Mouse (Mus musculus): ENCODE measurements at regions not wholly inside any gene's neighbourhood (a gene's known extent, or its start where the extent isn't known, plus 50 kb on each side); places are given as distances from the start of the nearest gene placed in this dataset.

GRCm38 (mm10) chr11:85966207-85966606 is 80.0 kb downstream of the Tbx4 start:
- DNase-seq, result no peak

- no peak for DNase-seq
Measured at GRCm38 (mm10) chr11:85970287-85970686, 84.1 kb downstream of the Tbx4 start.

GRCm38 (mm10) chr11:85972385-85972784 is 86.2 kb downstream of the Tbx4 start:
- DNase-seq, result peak; percentile 77

- DNase-seq, result no peak
Measured at GRCm38 (mm10) chr11:85973736-85974135, 87.5 kb downstream of the Tbx4 start.

- no peak for DNase-seq
Measured at GRCm38 (mm10) chr11:85976693-85977434, 90.6 kb downstream of the Tbx4 start.

GRCm38 (mm10) chr11:85980388-85980787 is 94.2 kb downstream of the Tbx4 start:
- peak; percentile 24 for DNase-seq

GRCm38 (mm10) chr11:85981561-85981960 is 95.3 kb downstream of the Tbx4 start:
- no peak for DNase-seq

GRCm38 (mm10) chr11:85986338-85986737 is 100.1 kb downstream of the Tbx4 start:
- DNase-seq, result no peak

- no peak for DNase-seq
Measured at GRCm38 (mm10) chr11:85987181-85987580, 101.0 kb downstream of the Tbx4 start.

- no peak for DNase-seq
Measured at GRCm38 (mm10) chr11:85989536-85989935, 103.3 kb downstream of the Tbx4 start.

GRCm38 (mm10) chr11:85989940-85990493 is 103.8 kb downstream of the Tbx4 start:
- DNase-seq, result peak; percentile 19

GRCm38 (mm10) chr11:85995318-85996095 is 109.3 kb downstream of the Tbx4 start:
- DNase-seq, result peak; percentile 58

GRCm38 (mm10) chr11:85996686-85997085 is 110.5 kb downstream of the Tbx4 start:
- DNase-seq, result no peak

- DNase-seq, result no peak
Measured at GRCm38 (mm10) chr11:86003341-86003740, 117.1 kb downstream of the Tbx4 start.

- DNase-seq, result no peak
Measured at GRCm38 (mm10) chr11:86005284-86005683, 119.1 kb downstream of the Tbx4 start.

- no peak for DNase-seq
Measured at GRCm38 (mm10) chr11:86005899-86006445, 119.8 kb downstream of the Tbx4 start.

GRCm38 (mm10) chr11:86006859-86007258 is 120.6 kb downstream of the Tbx4 start:
- DNase-seq, result no peak
